Comparison of ENCODE assay signal across 25 mouse cellular contexts in genomic region chr1:144374121-144374520, GRCm38 (mm10).
"Had no signal": no experiment of that assay in that cellular context is flagged by ENCODE, and none has a peak within 500 bp of the region (broad histone marks: within the 10 kb centered on the region; RNA-seq: fewer than 3 reads in every experiment).

No protein-coding gene starts in this region.

- H3K36me3 ChIP-seq: heart, embryonic 10.5 days; heart, embryonic 12.5 days; hindbrain, embryonic 13.5 days; hindbrain, embryonic 15.5 days; kidney, embryonic 15.5 days; limb, embryonic 10.5 days; limb, embryonic 12.5 days; liver, embryonic 13.5 days had no signal

- H3K27me3 ChIP-seq: heart, embryonic 12.5 days; hindbrain, embryonic 13.5 days; hindbrain, embryonic 15.5 days; kidney, embryonic 15.5 days; limb, embryonic 12.5 days; liver, embryonic 13.5 days had no signal

- H3K9me3 ChIP-seq: heart, embryonic 10.5 days; heart, embryonic 12.5 days; hindbrain, embryonic 13.5 days; hindbrain, embryonic 15.5 days; kidney, embryonic 15.5 days; limb, embryonic 10.5 days; limb, embryonic 12.5 days; liver, embryonic 13.5 days had no signal

- H3K4me3 ChIP-seq: heart, embryonic 10.5 days; heart, embryonic 12.5 days; hindbrain, embryonic 13.5 days; hindbrain, embryonic 15.5 days; kidney, embryonic 15.5 days; limb, embryonic 10.5 days; limb, embryonic 12.5 days; liver, embryonic 13.5 days had no signal

- H3K27ac ChIP-seq: heart, embryonic 10.5 days; hindbrain, embryonic 13.5 days; hindbrain, embryonic 15.5 days; hindbrain, postnatal 0 days; kidney, embryonic 15.5 days; kidney, postnatal 0 days; limb, embryonic 10.5 days; limb, embryonic 12.5 days; liver, embryonic 13.5 days had no signal

- ATAC-seq: hindbrain, postnatal 0 days; intestine, embryonic 16.5 days had no signal

- H3K4me2 ChIP-seq: heart, embryonic 12.5 days; hindbrain, embryonic 13.5 days; hindbrain, embryonic 15.5 days; kidney, embryonic 15.5 days; limb, embryonic 12.5 days; liver, embryonic 11.5 days; liver, embryonic 13.5 days had no signal

- DNase-seq: gastrocnemius, postnatal 14 days; gastrocnemius, postnatal 36 days; heart, adult 18-20 months; heart, postnatal 10 days; heart, postnatal 4 days; kidney, adult 11 months; kidney, adult 2 months; kidney, adult 9 months; kidney, postnatal 14 days; kidney, postnatal 36 days; layer of hippocampus, adult 9-11 months; layer of hippocampus, postnatal 36 days; liver; liver, embryonic 13.5 days had no signal

- H3K4me1 ChIP-seq: heart, embryonic 10.5 days; heart, embryonic 12.5 days; hindbrain, embryonic 13.5 days; hindbrain, embryonic 15.5 days; kidney, embryonic 15.5 days; limb, embryonic 10.5 days; limb, embryonic 12.5 days; liver, embryonic 13.5 days had no signal

- H3K9ac ChIP-seq: heart, embryonic 12.5 days; hindbrain, embryonic 13.5 days; hindbrain, embryonic 15.5 days; kidney, embryonic 15.5 days; limb, embryonic 12.5 days; liver, embryonic 13.5 days had no signal
